Mouse (Mus musculus) spleen, postnatal 4 days (tissue): ENCODE measurements around the gene Shank2.

ENCODE experiments used
- DNase-seq, 2 experiments: peaks; one replicate each; pipeline ENCODE4 v3.0.0; 2022; ENCODE audit warnings: low spot score in 2 of 2

Shank2 gene

DNA sequence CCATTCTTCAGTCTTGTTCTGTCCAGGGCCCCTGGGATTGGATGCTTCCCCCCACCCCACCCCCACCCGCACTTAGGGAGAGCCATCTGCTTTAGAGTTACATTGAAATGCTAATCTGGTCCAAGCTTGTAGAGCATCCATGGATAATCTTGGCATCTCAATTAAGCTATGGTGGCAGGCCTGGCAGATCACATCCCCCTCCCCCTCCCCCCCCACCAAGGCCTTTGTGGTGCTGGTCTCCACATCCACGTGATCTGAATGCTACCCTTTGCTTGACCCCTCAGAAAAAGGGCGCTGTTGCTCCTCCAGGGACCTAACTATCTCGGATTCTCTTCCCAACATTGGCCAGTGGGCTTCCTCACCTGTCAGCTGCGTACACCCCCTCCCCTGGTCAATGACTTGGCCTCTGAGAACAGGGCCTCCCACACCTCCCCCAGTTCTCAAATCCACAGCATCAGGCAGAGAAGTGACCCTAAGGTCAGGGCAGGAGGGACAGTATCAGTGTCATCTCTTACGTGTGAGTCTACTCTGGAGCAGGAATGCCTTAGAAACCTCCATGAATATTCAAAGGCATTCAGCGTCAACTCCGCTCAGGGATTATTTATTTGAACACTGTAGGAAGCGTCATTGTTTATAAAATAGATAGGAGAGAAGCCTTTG, 104.8 kb downstream of the Shank2 start:
- DNase-seq: no peak

DNA sequence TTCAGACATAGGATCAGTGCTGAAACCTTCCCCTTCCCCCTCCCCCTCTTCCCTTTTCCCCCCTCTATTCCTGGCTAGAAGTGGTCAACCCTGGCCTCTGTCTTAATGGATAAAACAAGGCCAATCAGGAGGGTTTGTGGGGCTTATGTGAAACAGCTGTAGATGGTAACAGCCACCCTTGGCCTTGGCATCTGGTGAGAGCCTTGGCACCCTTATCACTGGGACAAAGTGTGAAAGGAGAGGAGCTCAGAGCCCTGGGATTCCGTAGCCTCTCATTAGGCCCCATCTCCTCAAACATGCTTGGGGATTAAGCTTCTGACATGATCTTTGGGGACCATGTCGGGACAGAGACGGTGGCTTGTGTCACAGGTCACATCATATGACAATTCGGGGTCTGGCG, 106.4 kb downstream of the Shank2 start:
- DNase-seq: no peak

DNA sequence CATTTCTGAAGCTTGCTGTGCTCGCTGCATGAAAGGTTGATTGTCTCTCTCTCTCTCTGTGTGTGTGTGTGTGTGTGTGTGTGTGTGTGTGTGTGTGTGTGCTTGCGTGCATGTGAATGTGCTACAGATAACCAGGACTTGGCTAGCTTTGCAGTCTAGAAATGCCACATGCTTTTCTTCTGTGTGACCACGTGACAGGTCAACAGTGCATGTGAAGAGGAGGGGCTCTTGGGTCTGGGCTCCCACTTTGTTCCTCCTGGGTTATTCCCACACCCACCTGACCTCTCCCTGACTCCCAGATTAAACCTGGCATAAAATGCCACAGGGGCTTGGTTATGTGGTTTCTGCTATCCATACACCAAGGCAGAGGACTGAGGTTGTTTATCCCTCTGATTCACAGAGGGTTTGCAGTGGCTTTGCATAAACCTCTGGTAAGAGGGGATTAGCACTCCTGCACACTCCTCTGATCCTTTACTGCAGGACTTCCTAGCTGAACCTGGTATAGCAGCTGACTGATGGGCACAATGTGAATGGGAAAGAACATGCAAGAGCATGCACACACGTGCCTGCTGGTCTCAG, 109.4 kb downstream of the Shank2 start:
- DNase-seq: no peak

DNA sequence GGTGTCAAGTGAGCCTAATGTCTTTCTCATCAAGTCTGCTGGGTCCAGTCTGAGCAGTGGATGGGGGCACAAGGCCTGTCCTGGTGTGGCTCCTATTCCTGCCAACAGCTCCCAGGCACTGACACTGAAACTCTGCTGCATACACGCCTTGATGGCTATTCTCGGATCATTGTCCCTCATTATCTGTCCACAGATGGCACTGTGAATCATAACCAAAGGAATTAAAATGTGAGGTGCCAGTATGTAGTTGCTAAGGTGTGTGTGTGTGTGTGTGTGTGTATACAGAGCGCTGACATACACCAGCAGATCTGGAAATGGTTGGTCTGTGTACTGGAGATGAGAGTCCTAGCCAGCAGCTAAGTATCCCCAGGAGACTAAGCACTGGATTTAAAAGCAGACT, 110.3 kb downstream of the Shank2 start:
- no peak for DNase-seq

DNA sequence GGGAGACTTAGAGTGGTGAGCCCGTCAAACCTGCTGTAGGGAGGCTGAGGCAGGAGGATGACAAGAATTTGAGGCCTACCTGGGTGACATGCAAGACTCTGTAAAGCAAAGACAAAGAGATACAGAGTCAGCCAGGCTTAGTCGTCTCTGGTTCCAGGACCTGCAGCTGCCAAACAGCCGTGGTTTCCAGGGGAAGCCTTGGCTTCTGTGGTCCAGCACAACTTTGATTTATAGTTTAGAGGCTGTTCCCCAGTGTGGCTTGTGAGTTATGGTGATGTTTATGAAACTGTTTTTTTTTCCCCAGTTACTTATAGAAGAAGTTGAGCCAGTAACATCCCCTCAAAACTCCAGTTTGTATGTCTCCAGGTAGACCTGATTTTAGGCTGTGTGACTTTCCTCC, 112.5 kb downstream of the Shank2 start:
- DNase-seq: no peak

DNA sequence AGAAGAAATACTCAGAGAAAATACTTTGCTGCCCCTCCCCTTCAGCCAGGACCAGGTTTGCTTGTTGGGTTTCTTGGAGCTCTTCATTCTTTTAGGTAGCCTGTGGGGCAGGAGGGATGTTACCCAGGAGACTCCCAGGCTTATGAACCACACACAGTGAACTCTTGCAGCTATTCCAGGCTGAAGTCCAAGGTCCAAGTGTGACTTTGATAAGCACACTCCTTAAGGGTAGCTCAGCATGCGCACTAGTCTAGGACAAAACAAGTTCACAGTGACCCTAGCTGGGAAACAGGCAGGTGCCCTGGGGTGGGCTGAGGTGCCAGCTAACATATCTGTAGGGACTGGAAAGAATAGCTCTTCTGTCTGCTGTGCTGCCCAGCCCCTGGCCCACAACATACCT, 117.8 kb downstream of the Shank2 start:
- DNase-seq: no peak

DNA sequence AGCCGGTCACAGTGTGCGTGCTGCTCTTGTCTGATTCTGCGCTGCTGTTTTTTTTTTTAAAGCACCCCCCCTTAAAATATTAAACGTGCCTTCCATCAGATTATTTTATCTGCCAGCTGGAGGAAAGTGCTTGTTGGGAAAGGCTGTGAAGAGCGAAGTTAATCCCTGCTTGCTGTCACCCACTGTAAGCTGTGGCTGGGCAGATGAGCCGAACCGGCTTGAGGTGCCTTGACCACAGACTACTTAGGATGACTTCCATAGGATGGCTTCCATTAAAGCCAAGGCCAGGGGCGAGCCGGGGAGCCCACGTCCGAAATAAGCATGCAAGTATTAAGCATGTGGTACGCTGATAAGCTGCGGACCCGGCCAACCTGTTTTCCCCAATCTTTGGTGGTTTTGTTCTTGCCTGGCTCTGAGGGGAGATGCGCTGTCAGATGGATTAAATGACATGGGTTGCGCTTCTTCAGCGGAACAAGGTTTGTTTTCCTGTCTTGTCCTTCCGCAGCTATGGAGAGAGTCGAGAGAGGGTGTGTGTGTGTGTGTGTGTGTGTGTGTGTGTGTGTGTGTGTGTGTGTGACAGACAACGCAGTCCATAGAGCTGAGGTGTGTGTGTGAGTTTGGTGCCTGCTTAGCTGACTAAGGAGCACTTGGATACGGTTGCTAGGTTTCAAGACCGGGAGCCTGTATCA, 131.1 kb downstream of the Shank2 start:
- DNase-seq: no peak

DNA sequence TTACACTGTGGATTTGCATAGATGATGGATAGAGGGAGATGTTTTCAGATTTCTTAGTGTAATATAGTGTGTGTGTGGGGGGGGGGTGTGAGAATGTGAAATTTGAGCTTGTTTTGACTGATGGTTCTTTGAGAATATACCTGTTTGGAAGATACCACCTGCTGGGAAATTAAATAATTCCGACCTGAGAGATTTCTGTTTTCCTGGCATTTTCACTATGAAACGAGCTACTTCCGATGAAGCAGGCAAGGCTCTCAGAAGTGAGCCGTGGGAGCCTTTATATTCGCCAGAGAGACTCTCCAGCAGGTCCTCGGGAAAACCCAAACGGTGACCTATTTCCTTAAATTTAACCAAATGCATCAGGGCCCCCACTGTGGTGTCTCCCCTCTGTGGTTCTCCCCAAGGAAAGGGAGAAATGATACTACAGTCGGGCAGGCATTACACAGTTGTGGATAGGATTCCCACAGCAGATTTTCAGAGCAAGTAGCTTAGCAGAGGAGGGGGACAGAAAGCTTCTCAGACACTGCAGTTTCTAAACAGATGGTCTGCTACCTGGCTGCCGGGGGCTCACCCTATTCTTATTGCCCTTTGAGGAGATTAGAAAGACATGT, 131.8 kb downstream of the Shank2 start:
- no peak for DNase-seq

DNA sequence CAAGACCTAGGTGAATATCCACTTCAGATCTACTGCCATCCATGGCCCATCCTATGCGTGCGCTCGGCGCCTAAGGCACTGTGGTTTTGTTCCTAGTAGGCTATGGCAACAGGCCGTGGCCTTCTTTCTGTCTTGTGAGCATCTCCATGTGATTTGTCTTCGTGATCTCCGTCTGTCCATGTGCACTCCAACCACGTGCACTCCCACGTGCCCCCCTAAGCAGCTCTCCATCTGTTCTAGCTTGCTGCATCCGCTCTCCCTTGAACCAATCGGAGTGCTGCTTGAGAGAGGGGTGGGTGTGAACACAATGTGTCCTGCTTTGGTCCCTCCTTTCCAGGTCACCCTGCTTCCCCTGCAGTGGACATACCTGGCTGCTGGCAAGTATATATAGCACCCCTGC, 133.0 kb downstream of the Shank2 start:
- DNase-seq: no peak

DNA sequence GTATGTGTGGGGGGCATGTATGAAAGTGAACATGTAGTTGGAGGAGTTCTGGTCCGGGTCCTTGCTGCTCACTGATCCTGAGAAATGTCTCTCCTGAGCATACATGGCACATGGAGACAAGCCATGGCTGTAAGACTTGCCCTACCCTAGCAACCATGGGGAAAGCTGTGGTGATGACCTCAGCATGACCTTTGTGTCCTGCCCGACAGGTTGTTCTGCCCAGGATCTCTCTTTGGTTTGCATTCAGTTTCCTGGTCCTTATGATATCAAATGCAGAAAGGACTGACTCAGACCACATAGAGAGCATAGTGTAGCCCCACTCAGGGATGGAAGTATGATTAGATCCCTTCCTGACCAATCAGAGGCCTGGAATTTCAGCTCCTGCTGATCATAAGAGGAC, 136.1 kb downstream of the Shank2 start:
- DNase-seq: no peak

DNA sequence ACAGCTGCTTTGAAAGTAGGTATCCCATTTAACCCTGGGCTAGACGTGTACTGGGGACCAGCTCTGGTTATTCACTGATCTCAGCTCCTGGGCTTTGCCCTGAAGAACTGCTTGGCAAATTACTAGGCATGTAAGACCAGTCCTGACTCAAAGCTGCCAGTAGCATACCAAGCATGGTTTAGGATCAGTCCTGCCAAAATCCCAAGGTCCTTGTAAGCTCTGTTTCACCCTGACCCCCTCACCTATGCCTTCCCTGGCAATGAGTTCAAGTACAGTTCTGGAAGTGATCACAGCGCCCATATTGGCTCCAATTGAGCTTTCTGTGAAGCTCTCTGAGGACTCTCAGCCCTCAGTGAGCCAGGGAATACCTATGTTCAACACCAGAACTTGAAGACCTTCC, 136.7 kb downstream of the Shank2 start:
- no peak for DNase-seq

DNA sequence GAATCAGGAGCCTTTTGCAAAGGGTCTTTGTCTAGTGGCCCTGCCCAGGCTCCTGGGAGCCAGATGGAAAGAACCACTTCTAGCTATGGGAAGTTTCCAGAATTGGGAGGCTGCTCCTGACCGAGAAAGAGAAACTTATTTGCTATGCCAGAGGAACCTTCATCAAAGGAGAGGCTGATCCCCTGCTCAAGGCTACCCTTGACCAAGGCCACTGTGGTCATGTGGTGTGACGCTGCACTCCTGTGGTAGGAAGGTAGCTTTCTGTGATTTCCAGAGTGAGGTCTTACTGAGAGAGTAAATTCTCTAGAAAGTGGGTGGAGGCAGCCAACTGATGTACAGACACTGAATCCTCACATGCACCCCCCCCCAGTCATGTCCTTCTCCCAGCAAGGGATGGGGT, 138.0 kb downstream of the Shank2 start:
- no peak for DNase-seq

DNA sequence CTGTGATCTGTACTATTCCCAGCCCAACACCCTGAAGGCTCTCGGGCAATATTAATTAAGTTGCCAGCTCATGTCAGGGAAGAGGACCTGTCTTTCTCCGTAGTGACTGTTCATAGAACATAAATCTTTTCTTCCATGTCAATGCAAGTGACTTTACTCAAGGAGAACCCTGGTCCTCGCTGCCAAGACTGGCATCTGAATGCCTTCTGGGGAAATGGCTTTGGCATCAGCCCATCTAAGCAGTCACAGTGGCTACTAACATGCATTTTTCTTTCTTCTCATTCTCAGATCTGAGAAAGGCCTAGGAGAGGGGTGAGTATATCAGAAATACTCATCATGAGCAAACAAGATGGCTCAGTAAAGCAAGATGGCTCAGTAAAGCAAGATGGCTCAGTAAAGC, 138.7 kb downstream of the Shank2 start:
- no peak for DNase-seq

DNA sequence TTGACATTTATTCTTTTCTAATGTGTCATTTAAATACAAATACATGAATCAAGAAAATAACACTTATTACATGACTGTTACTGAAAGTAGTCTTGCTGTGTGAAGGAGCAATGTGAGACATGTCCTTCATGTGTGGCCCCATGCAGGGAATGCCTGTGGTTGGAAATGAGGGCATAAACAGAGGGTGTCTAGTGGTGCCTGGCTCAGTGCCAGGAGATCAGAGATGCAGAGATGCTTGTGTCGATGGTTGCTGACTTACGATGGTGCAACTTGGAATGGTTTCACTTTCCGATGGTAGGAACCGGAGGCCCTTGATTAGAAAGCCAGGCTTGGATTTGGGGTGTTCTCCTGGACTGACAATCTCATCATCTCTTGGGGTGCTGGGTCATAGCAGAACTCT, 140.3 kb downstream of the Shank2 start:
- no peak for DNase-seq

DNA sequence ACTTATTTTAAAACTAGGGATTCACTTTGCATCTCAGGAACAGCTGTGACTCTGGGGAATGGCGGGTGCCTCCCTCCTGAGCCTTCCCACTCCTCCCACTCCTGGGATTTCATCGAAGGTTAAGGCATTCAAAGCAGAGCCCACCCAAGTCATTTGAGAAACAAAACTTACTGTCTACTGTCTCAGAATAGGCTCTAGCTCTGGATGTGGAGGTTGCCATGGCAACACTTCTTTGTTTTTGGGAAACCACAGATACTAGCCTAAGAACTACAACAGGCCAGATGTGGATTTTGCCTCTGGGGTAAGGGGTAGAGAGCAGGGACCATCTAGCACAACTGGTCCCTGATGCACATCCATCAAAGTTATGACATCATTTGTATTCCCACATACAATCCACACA, 142.2 kb downstream of the Shank2 start:
- DNase-seq: no peak

DNA sequence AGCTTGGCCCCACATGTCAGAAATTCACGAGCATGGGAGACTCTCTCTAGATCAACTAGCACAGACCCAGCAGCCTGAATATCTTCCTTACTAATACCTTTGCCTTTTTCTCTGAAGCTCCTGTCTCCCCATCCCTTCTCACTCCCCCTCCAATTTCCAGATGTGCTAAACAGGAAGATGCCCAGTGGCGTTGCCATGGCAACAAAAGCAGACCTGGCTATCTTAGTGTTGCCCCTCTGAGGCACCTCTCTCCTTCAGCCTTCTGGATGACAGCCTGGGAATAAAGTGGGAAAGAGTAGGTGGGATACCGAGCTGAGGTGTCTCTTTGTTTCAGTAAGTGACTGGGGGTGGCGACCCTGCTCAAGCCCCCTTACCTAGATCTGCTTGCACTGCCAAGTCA, 146.4 kb downstream of the Shank2 start:
- no peak for DNase-seq

DNA sequence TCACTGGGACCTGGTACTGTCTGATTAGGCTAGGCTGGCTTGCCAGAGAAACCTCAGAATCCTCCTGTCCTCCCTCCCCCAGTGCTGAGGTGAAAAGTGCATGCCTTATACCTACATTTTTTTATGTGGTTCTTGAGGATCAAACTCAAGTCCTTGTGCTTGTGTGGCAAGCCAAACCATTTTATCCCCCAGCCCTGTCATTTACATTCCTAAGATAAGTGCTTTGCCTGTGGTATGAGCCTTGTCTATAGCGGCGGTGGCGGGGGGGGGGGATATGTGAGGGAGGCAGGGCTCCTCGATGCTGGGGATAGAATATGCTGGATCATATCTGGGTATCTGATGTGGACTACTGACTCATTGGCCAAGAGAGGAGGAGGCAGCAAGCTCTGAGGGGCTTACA, 151.4 kb downstream of the Shank2 start:
- DNase-seq: no peak

DNA sequence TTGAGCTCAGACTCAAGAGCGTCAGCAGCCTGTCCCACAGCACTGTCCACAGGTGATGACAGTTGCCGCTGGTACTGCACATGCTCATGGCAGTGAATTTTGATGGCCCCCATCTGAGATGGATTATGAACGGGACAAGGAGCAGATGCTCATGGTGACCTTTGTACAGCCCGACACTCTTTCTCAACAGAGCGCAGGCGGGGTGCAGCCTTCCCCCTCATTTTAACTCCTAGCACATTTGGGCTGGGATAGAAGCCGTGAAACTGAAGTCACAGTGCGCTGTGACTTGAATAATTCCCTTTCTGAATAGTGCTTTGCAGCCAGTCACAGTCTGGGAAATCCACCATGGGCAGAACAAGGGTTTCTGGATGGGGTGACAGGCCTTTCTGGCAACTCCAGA, 152.0 kb downstream of the Shank2 start:
- DNase-seq: no peak

DNA sequence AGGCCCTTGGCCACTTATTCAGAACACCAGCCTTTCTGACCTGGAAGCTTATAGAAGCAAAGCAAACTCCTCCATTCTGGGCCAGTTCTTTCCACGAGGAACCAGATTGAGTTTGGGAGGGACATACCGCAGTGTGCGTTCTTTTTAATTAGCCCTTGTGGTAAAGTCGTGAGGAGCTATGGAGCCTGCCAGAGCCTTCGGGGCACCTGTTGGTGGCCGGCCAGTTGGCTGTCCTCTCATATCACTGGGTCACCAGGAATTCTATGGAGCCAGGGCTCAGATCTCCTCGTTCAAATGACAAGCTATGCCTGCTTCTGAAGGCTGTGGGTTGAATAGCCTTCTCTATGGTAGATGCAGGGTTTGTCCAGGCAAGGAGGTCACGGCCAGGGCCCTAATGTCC, 156.2 kb downstream of the Shank2 start:
- no peak for DNase-seq

DNA sequence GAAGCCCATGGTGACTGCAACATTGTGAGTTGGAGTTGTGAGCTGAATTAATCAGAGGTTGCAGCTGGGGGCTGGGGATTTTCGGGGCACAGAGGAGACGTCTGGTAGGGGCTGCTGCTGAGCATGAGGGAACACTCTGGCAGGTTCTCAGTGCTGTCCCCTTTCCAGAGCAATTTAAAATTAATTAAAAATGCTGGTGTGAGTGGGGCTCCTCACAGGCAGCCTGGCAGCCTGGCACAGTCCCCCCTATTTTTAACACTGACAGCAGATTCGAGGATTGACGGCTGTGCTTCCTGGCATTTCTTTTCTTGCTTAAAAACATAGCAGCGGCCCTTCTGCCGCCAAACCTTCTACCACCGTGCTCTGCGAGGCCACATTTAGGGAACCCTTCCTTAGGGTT, 157.8 kb downstream of the Shank2 start:
- no peak for DNase-seq

DNA sequence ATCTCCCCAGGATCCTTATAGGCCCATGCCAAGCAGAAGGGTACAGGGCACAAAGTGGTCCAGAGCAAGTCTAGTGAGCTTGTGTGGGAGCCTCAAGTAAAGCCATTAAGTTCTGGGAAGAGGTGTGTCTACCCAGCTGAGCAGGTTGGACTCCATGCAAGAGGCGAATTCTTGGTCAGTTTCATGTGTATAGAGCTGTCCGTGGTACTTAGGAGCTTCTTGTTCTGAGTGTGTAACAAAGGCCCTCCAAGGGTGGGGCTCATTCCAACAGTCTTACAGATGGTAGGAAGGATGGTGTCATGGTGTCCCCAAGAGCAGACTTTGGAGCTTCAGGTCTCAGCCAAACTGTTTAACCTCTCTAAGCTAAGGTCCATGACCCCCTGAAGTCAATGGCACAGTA, 158.3 kb downstream of the Shank2 start:
- no peak for DNase-seq

DNA sequence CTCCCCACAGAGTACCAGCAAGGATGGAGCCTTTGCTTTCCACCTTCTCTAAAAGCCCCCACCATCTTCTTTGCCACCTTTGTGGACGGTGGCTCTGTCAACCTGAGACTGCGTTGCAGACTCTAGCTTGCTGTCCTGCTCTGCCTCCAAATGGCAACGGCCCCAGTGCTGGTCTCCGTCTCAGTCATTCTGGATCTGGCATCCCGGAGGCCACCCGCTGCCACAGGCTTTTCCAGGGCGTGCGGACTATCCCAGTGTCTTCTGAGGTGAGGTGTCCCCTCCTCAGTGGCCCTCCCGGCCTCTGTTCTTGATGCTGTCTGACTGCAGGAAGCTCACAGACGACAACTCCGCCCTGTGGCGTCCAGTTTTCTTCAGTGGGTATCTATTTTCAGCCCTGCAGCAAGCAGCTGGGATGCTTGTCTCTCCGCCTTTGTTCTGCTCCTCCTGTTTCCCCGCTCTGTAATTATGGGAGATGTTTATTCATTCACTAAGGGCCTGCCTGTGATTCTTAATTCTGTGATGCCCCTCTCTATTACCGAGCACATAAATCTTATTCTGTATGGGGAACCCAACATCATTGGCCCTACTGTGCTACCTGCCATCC, 159.0 kb downstream of the Shank2 start:
- DNase-seq: no peak

DNA sequence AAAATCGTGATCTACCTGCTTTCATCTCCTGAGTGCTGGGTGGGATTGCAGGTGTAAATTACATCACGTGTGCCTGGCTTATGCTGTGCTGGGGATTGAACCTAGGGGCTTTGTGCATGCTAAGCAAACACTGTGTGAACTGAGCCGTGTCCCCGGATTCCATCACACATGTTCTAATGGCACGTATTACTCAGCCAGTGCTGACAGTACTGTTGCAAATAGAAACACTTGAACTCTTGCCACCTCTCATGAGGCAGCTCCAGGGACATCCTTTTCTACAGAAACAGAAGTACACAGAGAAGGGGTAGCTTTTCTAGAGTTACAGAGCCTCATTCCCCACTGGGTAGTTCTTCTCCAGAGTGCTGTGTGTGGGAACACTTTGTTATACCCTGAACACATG, 168.5 kb downstream of the Shank2 start:
- DNase-seq: no peak
